Mouse (Mus musculus): Measurements from ENCODE around the gene Lrguk. TPM values are rescaled to one million over a fixed set of nuclear protein-coding genes. Genes with fewer than 3 reads are reported as not detected.

The Lrguk gene
- total RNA-seq, 2 experiments from 2014 or later, result 2.7 to 3.4 TPM

DNA sequence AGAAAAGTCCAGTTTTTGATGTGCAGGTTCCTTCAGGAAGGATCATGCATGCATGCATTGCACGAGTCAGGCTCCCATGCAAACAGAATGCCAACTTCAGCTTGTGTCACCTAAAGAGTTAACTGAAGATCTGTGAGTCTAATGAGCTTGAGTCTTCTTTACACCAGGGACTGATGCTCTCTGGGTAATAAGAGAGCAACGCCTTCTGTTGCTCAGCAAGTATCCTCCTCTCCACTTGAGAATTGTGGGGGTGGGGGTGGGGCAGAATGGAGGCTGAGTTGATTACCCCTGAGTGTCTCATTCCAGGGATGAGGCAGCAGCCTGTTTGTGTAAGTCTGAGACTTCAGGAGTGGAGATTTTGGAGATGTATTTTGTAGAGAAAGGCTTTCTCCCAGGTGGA lies 20.2 kb downstream of the Lrguk start:
- intact Hi-C loops (cut with DNase I), result no loop called here

DNA sequence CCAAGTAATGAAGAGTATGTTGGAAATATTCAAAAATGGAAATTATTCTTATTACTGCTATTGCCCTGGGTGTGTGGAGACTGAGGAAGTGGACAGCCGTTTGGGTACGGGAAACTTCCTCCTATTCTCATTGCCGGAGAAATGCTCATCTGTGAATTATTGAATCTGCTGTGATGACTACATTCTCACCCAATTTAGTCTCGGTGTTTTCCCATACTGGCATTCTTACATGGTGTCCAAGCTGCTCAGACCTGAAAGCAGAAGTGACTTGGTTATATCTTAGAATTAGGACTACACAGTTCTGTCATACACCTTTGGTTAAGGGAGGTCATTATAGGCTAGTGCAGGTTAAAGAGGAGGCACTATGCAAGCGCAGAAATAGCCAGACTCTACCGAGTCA lies 30.5 kb downstream of the Lrguk start:
- intact Hi-C loops (cut with DNase I), result no loop called here
- no peak for DNase-seq (ENCODE audit: low spot score in 2 of 2)

More for the DNA sequence above, 20.2 kb downstream of the Lrguk start:
- DNase-seq (ENCODE audit: low spot score in 2 of 2), result no peak

DNA sequence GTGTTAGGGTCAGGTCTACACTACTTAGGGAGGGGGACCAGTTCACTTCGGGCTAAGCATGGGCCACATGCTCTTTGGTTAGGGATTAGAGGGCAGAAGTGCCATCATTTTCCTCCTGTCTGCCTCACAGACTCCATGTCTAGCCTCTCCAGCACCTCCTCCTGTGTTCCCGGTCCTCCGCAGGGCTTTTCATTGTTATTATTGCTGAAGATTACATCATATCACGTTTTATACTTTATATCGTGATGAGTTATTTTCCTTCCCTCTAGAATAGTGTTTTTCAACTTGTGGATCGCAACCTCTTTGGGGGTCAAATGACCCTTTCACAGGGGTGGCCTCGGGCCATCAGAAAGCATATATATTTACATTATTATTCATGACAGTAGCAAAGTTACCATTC lies 37.5 kb downstream of the Lrguk start:
- DNase-seq (ENCODE audit: low spot score in 2 of 2), result no peak
- intact Hi-C loops (cut with DNase I), result no loop called here

DNA sequence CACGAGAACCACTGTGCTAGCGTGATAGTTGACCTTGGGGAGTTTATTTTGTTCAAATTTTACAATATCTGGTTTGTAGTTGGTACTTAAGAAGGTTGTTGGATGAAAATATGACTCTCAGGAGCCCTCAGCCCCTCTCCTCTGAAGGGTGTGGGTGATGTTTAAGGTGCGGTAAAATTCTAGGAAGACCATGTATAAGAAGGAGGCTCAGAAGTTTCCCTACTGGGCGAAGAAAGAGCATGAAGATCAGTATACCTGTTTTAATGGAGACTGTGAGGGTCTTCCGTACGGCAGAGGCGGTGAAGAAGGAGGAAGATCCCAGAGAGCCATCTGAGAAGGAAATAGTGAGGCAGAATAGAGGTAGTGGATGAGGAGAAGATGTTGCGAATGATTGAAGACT lies 38.0 kb downstream of the Lrguk start:
- no peak for DNase-seq (ENCODE audit: low spot score in 2 of 2)
- intact Hi-C loops (cut with DNase I), result no loop called here

DNA sequence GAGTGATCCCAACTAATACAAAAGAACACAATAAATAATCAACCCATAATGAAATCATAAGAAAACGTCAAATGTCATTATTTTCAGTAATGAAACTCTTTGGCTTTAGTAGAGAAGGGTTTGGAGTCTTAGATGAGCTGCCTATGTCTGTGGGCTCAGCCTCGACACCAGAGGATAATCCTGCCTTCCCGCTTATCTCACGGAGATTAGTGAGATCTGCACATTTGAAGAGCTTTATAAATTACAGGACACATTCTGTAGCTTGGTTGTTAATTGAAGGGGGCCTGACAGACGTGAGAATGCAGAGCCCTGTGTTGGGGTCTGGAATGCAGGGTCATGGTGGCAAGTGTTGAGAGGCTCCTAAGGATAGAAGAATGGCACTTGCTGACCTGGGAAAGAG lies 42.7 kb downstream of the Lrguk start:
- DNase-seq (ENCODE audit: low spot score in 2 of 2), result no peak
- intact Hi-C loops (cut with DNase I), result no loop called here

DNA sequence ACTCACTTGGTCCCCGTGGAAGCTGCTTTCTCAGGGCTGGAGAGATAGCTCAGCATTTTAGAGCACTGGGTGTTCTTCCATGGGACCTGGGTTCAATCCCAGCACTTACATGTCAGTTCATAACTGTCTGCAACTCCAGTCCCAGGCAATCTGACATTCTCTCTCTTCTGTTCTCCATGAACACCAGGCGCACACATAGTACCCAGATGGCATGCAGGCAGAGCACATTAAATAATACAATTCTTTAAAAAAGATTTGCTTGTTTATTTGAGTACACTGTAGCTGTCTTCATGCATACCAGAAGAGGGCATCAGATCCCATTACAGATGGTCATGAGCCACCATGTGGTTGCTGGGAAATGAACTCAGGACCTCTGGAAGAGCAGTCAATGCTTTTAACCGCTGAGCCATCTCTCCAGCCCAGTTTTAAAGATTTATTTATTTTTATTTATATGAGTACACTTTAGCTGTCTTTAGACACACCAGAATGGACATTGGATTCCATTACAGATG lies 44.7 kb downstream of the Lrguk start:
- intact Hi-C loops (cut with DNase I), result no loop called here
- DNase-seq (ENCODE audit: low spot score in 2 of 2), result no peak

DNA sequence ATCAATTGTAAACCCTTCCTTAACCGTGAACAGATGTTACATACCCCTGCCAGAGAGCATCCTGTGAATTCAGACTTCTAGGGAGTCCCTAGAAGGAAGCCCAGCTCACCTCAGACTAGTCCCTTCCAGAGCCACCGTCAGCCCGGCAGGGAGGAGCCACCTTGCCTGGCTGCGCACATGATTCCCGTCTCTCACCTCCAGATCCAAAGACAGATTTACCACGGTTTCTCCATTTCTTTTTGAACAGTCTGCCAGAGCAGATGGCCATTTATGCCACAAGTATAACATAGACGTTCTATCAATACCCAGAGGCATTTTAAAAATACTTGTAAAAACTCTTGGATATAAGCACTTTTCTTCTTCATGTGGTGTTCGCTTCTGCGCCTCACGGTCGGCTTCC lies 46.3 kb downstream of the Lrguk start:
- intact Hi-C loops (cut with DNase I), result no loop called here
- peak; percentile 10 to 29 for DNase-seq (ENCODE audit: low spot score in 2 of 2)

DNA sequence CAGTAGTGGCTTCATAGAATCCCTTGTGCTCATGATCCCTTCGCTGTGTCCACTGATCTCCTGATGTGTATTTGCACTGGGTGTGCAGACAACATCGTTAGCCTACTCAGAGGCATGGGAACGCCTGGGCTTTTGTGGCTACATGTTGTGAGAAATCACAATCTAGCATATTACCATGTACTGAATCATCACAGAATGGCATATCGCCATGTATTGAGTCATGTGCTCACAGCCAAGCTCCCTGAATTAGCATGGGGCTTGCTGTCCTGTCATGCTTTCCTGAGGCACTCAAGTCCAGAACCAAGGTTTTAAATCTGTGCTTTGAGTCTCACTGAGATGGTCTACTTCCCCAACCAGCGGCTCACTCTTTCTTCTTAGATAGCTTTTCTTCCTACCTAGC lies 54.2 kb downstream of the Lrguk start:
- no peak for DNase-seq (ENCODE audit: low spot score in 2 of 2)

DNA sequence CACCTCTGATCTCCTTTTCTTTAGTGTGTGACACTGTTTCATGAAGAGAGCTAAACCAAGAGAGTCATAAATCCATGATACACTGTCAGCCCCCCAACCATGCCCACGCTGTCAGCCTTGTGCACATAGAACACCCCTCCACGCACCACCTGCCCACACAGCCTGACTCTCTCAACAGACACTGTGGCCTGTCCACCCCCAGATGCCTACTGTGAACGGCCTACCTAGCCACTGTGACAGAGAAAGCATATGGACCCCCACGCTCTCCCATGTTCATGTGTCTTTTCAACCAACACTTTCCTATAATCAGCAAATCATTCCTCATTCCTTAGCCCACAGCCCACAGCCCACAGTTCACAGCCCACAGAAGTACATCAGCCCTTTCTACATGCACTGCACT lies 58.5 kb downstream of the Lrguk start:
- intact Hi-C loops (cut with DNase I), result no loop called here
- peak in 1 of 2 experiments; percentile 30 for DNase-seq (ENCODE audit: low spot score in 2 of 2)

More for the DNA sequence above, 54.2 kb downstream of the Lrguk start:
- intact Hi-C loops (cut with DNase I), result no loop called here

DNA sequence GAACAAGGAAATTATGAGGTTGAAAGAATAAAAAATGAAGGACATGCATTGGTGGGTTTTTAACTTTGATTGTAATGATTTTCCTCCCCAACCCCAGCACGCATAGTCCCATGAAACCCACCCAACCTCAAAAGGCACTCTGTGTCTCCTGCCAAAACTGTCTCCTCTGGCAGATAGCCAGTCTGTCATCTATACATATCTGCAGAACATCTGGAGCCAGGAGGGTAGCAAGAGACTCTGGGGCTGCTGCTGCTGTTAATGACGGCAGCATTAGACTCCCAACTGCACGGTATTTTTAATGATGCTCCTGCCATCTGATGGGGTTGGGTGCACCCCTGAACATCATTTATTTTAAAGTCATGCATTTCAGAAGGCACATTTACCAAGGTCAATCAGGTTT lies 59.7 kb downstream of the Lrguk start:
- no peak for DNase-seq (ENCODE audit: low spot score in 2 of 2)
- intact Hi-C loops (cut with DNase I), result no loop called here

DNA sequence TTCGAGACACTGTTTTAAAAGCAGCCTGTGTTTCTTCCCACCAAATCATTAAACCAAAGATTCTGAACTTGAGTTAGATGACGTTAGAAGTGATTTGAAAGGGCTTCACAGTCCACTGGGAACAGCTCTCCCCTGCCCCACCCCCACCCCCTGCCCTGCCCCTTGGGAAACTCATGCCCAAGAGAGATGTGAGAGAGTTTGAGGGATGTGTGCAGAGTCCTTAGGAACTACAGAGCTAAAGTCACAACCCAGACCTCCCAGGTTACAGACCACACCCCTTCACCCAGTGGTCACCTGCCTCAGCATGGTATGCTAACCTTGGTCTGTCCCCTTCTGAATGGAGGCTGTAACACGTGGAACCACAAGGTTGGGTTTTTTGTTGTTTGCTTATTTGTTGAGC lies 62.3 kb downstream of the Lrguk start:
- intact Hi-C loops (cut with DNase I), result no loop called here
- DNase-seq (ENCODE audit: low spot score in 2 of 2), result no peak

DNA sequence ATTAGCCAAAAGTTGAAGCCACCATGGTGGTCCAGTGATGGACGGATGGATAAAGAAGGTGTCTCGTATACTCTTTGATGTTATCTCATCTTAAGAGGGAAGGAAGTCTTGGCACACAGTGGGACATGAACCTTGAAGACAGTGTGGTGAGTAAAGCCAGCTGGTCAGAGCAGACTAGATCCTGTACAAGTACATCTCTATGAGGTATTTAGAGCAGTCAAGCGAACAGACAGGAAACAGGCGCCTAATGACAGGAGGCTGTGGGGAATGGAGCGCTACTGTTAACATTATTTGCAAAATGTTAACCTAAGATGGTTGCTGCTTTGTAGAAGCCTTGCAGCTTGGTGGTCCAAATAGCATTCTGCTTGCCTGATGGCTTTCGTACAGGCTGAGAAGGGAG lies 67.0 kb downstream of the Lrguk start:
- DNase-seq (ENCODE audit: low spot score in 2 of 2), result no peak
- intact Hi-C loops (cut with DNase I), result no loop called here

DNA sequence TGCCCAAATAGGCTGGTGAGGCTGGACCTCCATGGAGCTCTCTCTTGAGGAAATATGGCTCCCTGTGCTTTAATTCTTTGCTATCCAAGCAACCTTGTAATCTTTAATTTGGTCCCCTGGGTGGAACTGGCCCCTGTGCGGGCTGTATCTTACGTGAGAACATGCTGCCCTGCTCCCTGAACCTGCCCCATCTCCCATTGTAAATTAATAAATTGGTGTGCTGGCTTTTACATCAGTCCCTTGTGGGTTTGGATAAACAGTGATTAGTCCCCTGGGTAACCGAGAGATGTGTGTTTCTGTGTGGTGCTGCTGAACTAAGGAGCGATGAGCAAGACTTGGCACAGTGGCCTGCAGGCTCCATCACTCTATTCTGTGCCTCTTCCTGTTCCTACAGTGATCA lies 67.7 kb downstream of the Lrguk start:
- no peak for DNase-seq (ENCODE audit: low spot score in 2 of 2)

DNA sequence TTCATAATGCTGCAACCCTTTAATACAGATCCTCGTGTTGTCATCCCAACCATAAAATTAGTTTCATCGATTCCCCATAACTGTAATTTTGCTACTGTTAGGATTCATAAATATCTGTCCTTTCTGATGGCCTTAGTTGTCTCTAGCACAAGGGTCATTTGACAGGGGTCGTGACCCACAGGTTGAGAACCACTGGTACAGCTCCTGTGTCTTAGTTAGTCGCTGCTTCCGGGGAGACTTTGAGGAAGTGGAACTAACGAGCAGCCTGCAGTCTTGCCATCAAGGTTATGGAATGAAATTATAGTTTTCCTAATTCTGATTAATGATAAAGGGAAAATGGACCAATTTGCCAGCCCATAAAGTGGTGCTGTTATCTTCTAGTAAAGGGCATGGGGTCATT lies 70.5 kb downstream of the Lrguk start:
- intact Hi-C loops (cut with DNase I), result no loop called here
- no peak for DNase-seq (ENCODE audit: low spot score in 2 of 2)

More for the DNA sequence above, 67.7 kb downstream of the Lrguk start:
- intact Hi-C loops (cut with DNase I), result no loop called here

DNA sequence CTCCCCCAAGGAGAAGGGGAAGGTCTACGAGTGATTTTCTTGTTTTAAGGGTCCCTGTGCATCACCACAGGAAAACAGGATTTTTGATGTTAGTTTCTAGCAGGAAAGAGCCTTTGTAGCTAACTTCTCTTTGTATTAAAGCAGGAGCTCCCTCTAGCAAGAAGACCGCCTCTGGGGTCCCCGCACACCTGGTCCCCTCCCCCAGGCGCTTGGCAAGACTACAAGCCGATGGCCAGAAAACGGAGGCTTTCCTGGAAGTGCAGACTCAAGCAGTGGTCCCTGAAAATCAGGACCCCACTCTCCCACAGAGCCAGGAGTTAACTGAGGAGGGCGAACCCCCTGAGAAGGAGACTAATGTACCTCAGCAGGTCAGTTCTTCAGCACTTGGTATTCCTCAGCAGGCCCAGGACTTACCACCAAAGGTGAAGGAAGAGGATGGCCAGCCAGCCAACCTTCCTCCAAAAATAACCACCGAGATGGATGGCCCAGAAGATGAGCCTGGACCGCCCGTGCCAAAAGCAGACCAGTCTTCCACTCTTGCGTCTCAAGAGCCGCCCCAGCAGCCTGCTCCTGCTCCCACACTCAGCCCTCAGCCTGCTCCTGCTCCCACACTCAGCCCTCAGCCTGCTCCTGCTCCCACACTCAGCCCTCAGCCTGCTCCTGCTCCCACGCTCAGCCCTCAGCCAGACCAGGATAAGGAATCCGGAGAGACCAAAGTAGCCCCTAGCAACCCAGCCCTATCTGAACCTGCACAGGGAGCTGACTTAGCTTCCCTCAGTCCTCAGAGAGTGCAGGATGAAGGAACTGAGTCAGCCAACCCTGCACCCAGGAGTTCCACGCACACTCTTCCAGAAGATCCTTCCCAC lies 72.5 kb downstream of the Lrguk start:
- DNase-seq (ENCODE audit: low spot score in 2 of 2), result no peak
- intact Hi-C loops (cut with DNase I), result no loop called here

DNA sequence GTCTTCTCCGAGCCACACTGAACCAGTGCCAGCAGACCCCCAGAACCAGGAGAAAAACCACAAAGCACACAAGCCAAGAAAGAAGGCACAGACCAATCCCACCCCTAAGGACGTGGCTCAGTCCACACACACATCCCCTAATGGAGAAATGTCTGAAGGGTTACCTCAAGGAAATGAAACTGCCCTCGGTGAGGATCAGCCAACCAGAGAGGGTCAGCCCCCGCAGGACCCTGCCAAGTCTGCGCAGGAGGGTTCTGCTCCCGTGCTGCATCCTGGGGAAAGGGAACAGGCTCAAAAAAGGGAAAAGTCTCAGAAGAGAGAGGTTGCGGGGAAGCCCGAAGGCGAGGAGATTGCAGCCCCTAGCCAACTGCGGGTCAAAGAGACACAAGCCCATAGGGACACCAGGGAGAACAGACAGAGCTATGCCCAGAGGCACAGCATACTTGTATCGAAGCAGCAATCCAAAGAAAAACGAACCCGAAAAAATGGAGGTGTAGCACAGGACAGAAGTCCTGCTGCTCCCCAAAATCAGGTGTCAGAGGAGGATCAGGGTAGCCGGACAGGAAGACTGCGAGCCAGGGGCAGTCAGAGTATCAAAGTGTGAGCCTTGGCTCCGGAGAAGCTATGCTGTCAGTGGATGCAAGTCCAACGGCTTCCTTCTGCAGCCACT lies 74.1 kb downstream of the Lrguk start:
- intact Hi-C loops (cut with DNase I), result no loop called here
- DNase-seq (ENCODE audit: low spot score in 2 of 2), result no peak

DNA sequence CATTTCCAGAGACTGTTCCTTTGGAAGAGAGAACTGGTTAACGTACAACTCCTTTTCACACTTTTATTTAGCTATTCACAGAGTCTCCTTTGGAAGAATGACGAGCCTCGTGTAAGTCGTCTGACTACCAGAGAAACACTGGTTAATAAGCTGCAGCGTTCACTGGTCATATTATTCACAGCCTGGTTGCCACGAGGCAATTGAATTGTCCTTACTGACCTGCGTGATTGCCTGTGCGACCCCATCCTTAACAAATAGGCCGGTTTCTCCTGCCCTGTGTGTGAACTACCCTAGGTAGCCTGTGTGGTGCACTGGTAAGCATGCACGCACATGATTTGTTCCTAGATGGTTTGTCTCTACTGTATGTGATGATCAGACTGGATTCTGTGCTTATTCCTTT lies 81.3 kb downstream of the Lrguk start:
- intact Hi-C loops (cut with DNase I), result no loop called here
- DNase-seq (ENCODE audit: low spot score in 2 of 2), result no peak

DNA sequence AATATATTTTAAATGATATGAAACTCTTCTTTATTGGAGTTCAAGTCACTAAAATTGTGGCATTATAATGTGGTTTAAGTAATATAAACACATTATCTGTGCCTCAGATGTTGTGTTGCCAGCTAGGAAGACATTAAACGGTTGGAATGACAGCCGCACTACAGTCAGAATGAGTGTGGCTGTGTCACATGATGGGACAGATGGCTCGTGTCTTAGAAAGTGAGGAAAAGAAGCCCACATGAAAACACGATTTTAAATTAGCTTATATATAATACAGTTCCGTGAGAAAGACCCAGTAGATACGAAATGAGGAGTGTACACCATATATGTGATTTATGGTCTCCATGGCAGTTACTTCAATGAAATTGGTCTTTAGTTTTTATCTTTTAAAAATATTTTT lies 82.2 kb downstream of the Lrguk start:
- no peak for DNase-seq (ENCODE audit: low spot score in 2 of 2)
- intact Hi-C loops (cut with DNase I), result no loop called here

DNA sequence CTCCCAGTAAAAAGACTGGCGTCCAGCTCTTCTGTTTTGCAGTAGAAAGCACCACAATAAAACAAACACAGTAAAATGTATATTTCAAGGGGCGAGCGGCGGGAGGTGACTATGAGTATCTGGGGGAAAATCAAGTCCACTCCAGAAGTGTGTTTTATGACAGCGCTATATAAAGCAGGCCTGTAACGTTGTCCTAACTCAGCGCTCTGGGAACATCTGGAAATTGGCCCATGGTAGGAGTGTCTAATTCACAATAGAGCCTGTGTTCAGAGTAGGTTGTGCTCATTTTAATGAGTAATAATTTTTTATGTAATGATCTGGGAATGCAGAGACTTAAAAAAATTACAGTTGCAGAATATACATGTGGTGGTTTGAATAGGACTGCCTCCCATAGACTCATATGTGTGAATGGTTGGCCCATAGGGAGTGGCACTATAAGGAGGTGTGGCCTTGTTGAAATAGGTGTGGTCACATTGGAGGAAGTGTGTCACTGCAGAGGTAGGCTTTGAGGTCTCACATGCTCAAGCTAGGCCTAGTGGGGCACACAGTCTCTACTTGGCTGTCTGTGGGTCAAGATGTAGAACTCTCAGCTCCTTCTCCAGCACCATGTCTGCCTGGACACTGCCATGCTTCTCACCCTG lies 87.7 kb downstream of the Lrguk start:
- intact Hi-C loops (cut with DNase I), result no loop called here
- no peak for DNase-seq (ENCODE audit: low spot score in 2 of 2)

DNA sequence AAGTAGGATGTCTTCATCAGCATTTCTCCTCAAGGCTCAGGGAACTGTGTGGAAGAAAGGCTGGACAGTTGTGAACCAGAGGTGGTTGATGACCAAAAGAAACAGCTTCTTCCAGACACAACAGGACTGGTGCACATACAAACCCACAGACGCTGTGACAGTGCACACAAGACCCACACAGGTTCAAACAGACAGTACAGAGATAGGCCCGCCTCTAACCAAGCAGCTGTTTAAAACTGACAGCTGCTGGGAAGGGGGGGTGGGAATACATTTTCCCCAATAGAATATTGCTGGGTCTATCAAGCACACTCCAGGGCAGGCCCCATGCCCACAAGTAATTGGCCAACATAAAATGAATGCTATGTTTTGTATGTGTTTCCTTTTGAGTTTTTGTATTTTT lies 95.2 kb downstream of the Lrguk start:
- intact Hi-C loops (cut with DNase I), result no loop called here

DNA sequence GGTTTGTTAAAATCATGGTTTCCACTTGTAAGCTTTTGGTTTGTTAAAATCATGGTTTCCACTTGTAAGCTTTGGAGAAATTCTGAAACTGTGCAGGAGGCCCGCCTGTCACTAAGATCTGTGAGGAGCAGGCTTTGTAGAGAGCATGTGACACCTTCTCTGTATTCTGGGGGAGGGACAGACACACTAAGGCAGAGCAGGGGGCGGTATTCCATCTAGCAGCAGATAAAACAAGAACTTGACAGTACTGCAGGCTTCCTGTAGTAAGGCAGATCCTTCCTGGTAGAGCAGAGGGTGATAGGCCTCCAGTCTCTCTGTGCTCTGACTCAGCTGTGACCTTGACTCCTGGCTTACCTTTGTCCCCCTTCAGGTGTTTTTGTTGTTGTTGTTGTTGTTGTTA lies 100.0 kb downstream of the Lrguk start:
- intact Hi-C loops (cut with DNase I), result no loop called here
- no peak for DNase-seq (ENCODE audit: low spot score in 2 of 2)

More for the DNA sequence above, 95.2 kb downstream of the Lrguk start:
- DNase-seq (ENCODE audit: low spot score in 2 of 2), result no peak
